Mouse (Mus musculus) ES-CJ7 (cell line): ENCODE results near the gene Il17re.

Source experiments
- DNase-seq: peaks from one replicate; pipeline ENCODE4 v3.0.0; 2011; ENCODE audit warnings: low read depth, low spot score

The Il17re gene

GRCm38 (mm10) chr6:113442442-113443090 is 15.7 kb upstream of the Il17re start, which contains the start of gene Jagn1:
Jagn1 (plus strand) TSS chr6:113442569.
- DNase-seq = peak; percentile 97

GRCm38 (mm10) chr6:113443091-113443490 is 15.2 kb upstream of the Il17re start:
- peak; percentile 87 for DNase-seq

DNA sequence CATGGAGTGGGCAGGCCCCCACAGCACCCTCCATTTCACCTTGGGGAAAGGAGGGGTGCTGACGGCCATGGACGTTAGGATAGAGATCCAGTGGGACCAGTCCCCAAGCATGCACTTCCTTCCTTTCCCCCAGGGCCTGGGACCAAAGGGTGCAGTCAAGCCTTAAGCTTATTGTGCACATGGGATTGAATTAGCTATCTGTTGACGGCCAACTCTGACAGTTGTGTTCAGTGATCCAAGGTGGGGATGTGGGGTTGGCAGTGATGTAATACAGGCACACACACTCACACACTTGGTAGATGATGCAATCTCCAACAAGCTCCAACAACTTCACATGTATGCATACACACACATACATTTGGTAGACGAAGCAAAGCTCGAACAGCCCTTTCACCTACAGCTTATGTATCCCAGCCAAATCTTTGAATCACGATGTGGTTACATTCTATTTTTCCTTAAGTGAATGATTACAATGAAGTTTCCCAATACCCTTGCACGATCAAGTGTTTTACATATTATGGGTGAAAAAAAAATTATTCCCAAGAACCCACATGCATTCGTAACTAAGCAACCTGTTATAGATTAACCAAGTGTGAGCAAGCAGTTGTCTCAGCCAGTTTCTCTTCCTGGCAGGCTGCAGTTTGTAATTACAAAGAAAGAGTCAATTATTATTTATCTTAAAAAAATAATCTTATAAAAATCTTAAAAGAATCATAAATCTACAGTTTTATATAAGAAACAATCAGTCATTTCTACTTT is 13.9 kb upstream of the Il17re start:
- DNase-seq = no peak

- no peak for DNase-seq
Measured at GRCm38 (mm10) chr6:113447639-113448038, 10.6 kb upstream of the Il17re start.

GRCm38 (mm10) chr6:113451839-113452238 is 6.4 kb upstream of the Il17re start:
- no peak for DNase-seq

GRCm38 (mm10) chr6:113455007-113455406 is 3.3 kb upstream of the Il17re start:
- no peak for DNase-seq

- DNase-seq = no peak
Measured at GRCm38 (mm10) chr6:113458635-113459034, 351 bp downstream of the Il17re start.

GRCm38 (mm10) chr6:113464040-113464439 is 5.8 kb downstream of the Il17re start:
- peak; percentile 56 for DNase-seq

DNA sequence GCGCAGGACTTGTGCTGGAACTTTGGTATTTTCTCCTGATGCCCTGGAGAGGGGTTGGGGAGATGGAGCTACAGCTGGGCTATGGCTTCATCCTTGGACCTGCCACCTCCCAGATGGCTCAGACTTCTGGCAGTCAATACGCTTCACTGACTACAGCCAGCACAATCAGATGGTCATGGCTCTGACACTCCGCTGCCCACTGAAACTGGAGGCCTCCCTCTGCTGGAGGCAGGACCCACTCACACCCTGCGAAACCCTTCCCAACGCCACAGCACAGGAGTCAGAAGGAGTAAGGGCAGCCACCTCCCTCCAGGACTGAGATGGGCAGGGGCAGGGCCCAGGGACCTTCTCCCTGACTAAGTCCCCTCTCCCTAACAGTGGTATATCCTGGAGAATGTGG is 7.3 kb downstream of the Il17re start:
- DNase-seq = no peak

DNA sequence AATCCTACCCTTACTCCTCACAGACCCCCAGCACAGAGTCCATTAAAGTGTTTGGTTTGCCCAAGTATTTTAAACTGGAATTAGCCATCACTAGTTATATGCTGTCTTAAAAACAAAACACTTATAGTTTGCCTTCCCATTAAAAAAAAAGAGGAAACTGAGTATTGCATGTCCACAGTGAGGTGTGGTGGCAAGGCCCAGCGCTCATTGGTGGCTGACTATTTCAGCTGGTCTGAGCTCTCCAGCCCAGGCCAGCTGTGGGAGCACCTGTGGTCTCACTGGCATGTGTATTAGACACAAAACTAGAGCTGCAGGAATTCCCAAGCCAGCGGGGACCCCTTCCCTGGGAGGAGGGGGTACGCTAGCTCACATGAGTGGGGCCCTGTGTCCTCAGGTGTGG is 10.2 kb downstream of the Il17re start:
- DNase-seq = no peak

DNA sequence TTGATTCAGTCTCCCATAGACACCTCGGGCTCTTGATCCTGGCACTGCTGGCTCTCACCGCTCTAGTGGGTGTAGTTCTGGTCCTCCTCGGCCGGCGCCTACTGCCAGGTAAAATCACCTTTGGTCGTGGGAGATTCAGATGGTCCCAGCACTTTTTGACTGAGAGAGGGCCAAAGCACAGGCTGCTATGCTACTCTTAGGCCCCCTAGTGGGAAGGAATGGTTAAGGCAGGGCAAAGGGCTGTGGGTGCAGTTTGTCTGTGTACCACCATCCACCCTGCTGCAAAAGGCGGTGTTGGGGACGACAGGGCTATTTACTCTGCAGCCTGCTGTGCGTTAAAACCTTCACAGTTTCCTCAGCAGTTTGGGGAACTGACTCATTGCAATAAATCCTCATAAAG is 10.7 kb downstream of the Il17re start:
- peak; percentile 89 for DNase-seq

GRCm38 (mm10) chr6:113469432-113469831 is 11.1 kb downstream of the Il17re start:
- peak; percentile 85 for DNase-seq

GRCm38 (mm10) chr6:113471297-113471936 is 13.1 kb downstream of the Il17re start, which contains the start of gene Il17rc:
Il17rc (plus strand) TSS chr6:113471427.
- peak; percentile 76 for DNase-seq

DNA sequence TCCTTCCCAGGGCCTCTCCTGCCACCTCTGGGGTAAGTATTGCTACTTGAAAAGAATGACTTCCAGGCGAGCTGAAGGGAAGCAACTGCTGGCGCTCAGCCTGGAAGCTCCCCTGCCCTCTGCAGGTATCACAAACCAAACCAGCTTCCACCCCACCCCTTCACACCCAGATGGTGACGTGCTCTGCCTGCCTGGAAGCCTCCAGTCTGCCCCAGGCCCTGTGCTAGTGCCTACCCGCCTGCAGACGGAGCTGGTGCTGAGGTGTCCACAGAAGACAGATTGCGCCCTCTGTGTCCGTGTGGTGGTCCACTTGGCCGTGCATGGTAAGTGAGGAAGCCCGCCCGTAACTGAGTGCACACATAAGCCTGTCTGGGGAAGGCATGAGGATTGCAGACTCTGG is 13.8 kb downstream of the Il17re start:
- peak; percentile 60 for DNase-seq

- DNase-seq = no peak
Measured at GRCm38 (mm10) chr6:113473246-113473645, 15.0 kb downstream of the Il17re start.

GRCm38 (mm10) chr6:113473715-113474114 is 15.4 kb downstream of the Il17re start:
- DNase-seq = no peak

- no peak for DNase-seq
Measured at GRCm38 (mm10) chr6:113477353-113477752, 19.1 kb downstream of the Il17re start.

- DNase-seq = no peak
Measured at GRCm38 (mm10) chr6:113478906-113479305, 20.6 kb downstream of the Il17re start.

DNA sequence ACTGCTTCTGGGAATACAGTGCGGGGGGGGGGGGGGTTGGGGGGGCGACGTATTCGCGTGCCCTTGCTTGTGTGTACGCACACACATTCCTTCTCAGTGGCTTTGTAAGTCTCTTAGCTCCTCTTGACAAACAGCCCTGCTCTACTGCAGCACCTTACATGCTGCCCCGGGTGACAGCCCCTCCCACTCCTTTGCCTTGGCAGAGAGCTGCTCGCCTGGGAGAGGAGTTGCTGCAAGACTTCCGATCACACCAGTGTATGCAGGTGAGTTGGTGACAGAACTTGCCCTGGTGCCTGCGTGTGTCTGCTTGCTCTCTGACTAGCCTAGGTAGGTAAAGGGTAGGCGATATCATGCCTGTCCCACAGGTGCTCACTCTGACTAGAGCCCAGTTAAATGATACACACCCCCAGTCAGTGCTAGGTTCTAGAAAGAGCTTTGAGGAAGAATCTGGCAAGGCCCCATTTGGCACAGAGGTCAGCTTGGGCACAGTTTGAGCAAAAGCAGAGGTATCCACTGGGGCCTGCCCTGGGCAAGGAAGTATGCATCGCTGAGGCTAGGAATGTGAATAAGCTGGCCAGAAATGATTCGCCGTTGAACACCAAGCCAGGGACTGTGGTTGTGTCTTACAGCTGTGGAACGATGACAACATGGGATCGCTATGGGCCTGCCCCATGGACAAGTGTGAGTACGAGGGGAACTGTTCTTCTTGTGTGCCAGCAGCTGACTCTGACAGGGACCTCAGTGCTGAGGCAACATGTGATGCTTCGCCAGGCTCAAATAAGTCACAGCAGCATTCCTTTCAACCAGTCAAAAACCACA is 22.5 kb downstream of the Il17re start:
- DNase-seq = no peak

DNA sequence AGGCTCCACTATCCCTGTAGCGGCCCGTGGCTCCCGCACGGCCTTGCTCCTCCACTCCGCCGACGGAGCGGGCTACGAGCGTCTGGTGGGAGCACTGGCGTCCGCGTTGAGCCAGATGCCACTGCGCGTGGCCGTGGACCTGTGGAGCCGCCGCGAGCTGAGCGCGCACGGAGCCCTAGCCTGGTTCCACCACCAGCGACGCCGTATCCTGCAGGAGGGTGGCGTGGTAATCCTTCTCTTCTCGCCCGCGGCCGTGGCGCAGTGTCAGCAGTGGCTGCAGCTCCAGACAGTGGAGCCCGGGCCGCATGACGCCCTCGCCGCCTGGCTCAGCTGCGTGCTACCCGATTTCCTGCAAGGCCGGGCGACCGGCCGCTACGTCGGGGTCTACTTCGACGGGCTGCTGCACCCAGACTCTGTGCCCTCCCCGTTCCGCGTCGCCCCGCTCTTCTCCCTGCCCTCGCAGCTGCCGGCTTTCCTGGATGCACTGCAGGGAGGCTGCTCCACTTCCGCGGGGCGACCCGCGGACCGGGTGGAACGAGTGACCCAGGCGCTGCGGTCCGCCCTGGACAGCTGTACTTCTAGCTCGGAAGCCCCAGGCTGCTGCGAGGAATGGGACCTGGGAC is 24.3 kb downstream of the Il17re start:
- DNase-seq = peak; percentile 50

- DNase-seq = peak; percentile 100
Measured at GRCm38 (mm10) chr6:113483100-113483615, 24.9 kb downstream of the Il17re start, which contains the start of gene Creld1. Creld1 (plus strand) TSS chr6:113483297.
